Mouse (Mus musculus) stomach, embryonic 15.5 days (tissue): ENCODE data around the gene Styxl1. TPM values are rescaled to one million over a fixed set of nuclear protein-coding genes. Genes with fewer than 3 reads are reported as not detected.

ENCODE experiments used
- ATAC-seq: fragments of 200-750 bp; cut with Nextera tagmentation; 2 replicates; pipeline ENCODE4 v1.8.0; 2017; ENCODE audit warnings: low read depth, moderate number of reproducible peaks, moderate TSS enrichment; ENCODE audit not compliant: insufficient read depth, low FRiP score
- H3K27ac ChIP-seq: fragments of 300-500 bp; sonication (generic); 2 replicates; pipeline ENCODE4 v1.5.1; 2015; ENCODE audit warnings: mild to moderate bottlenecking, inconsistent platforms
- H3K27me3 ChIP-seq: fragments of 300-500 bp; sonication (generic); replicated peaks from 2 replicates; pipeline ENCODE4 v1.6.1; 2015; ENCODE audit warnings: inconsistent platforms
- H3K36me3 ChIP-seq: fragments of 300-500 bp; sonication (generic); 2 replicates; pipeline ENCODE4 v1.6.1; 2015; ENCODE audit warnings: inconsistent platforms
- H3K4me1 ChIP-seq: fragments of 300-500 bp; sonication (generic); 2 replicates; pipeline ENCODE4 v1.6.1; 2015; ENCODE audit warnings: inconsistent platforms
- H3K4me2 ChIP-seq: fragments of 300-500 bp; sonication (generic); 2 replicates; pipeline ENCODE4 v1.6.1; 2015; ENCODE audit warnings: mild to moderate bottlenecking, inconsistent platforms
- H3K4me3 ChIP-seq: fragments of 300-500 bp; sonication (generic); replicated peaks from 2 replicates; pipeline ENCODE4 v1.5.1; 2015; ENCODE audit warnings: inconsistent platforms
- H3K9ac ChIP-seq: fragments of 300-500 bp; sonication (generic); 2 replicates; pipeline ENCODE4 v1.6.1; 2015; ENCODE audit warnings: inconsistent platforms
- H3K9me3 ChIP-seq: fragments of 300-500 bp; sonication (generic); 2 replicates; pipeline ENCODE4 v1.6.1; 2016; ENCODE audit warnings: inconsistent platforms
- WGBS: fragments of 180-500 bp; shearing (Covaris S2); methylation state at CpG from one replicate; pipeline ENCODE4 v1.1.7; 2015; 5-methylcytosine and 5-hydroxymethylcytosine counted together
- microRNA-seq: library from miRNA; unstranded; fragments of <30 nt; microRNA quantifications from one replicate; pipeline ENCODE4, GENCODE M21; 2016
- polyA plus RNA-seq: library from polyadenylated mRNA; unstranded; fragments of >200 nt; fragmentation: Nextera tagmentation; extraction: Ambion mirVana; gene quantifications from 2 replicates; pipeline ENCODE4 v1.2.1, GENCODE M21; 2015

The Styxl1 gene
- polyA plus RNA-seq, 1 experiment from 2014 or later: 0.36 TPM

- Histone ChIP-seq H3K27ac (no peak overlapping the region), H3K4me1 (peaks cover 4% of the 10 kb centered on the region; the same call in 1 of the 2 replicates), H3K36me3 (no peaks in the 10 kb centered on the region; the same call in 1 of the 2 replicates), H3K9ac (no peak overlapping the region), H3K4me2 (no peak overlapping the region), H3K4me3 (no peak overlapping the region), H3K27me3 (no peaks in the 10 kb centered on the region), H3K9me3 (no peaks in the 10 kb centered on the region)
- no peak for ATAC-seq
- WGBS: 71% methylated on average over 1 of the region's 1 CpGs
These were observed 70.3 kb downstream of the Styxl1 start for GRCm38 (mm10) chr5:135707855-135708254.

- Histone ChIP-seq H3K4me1 (no peaks in the 10 kb centered on the region), H3K9me3 (no peaks in the 10 kb centered on the region), H3K9ac (no peak overlapping the region), H3K27me3 (no peaks in the 10 kb centered on the region), H3K36me3 (no peaks in the 10 kb centered on the region; the same call in 1 of the 2 replicates), H3K4me2 (no peak overlapping the region), H3K27ac (no peak overlapping the region), H3K4me3 (no peak overlapping the region)
- 93% methylated on average over 13 of the region's 13 CpGs for WGBS
- no peak for ATAC-seq
These were observed 71.1 kb downstream of the Styxl1 start for GRCm38 (mm10) chr5:135707039-135707438.

- H3K27ac ChIP-seq: no peak overlapping the region
- no peak overlapping the region for H3K4me3 ChIP-seq
- no peak overlapping the region for H3K9ac ChIP-seq
- no peaks in the 10 kb centered on the region for H3K4me1 ChIP-seq
- ATAC-seq: no peak
- no peaks in the 10 kb centered on the region for H3K27me3 ChIP-seq
- H3K4me2 ChIP-seq: no peak overlapping the region
- no peaks in the 10 kb centered on the region for H3K9me3 ChIP-seq
- H3K36me3 ChIP-seq: no peaks in the 10 kb centered on the region; the same call in 1 of the 2 replicates
- 87% methylated on average over 4 of the region's 4 CpGs for WGBS
These were observed 72.8 kb downstream of the Styxl1 start for GRCm38 (mm10) chr5:135705383-135705782.

GRCm38 (mm10) chr5:135703431-135703830 is 74.8 kb downstream of the Styxl1 start:
- H3K4me3 ChIP-seq: no peak overlapping the region
- no peaks in the 10 kb centered on the region for H3K9me3 ChIP-seq
- no peak for ATAC-seq
- 87% methylated on average over 7 of the region's 7 CpGs for WGBS
- no peak overlapping the region for H3K27ac ChIP-seq
- no peaks in the 10 kb centered on the region for H3K27me3 ChIP-seq
- H3K4me1 ChIP-seq: no peaks in the 10 kb centered on the region
- no peaks in the 10 kb centered on the region; the same call in 1 of the 2 replicates for H3K36me3 ChIP-seq
- H3K4me2 ChIP-seq: no peak overlapping the region
- no peak overlapping the region for H3K9ac ChIP-seq

GRCm38 (mm10) chr5:135702682-135703192 is 75.4 kb downstream of the Styxl1 start:
- no peak for ATAC-seq
- Histone ChIP-seq H3K9me3 (no peaks in the 10 kb centered on the region), H3K27me3 (no peaks in the 10 kb centered on the region), H3K36me3 (no peaks in the 10 kb centered on the region; the same call in 1 of the 2 replicates), H3K9ac (no peak overlapping the region), H3K27ac (no peak overlapping the region; the same call in 1 of the 2 replicates), H3K4me2 (no peak overlapping the region), H3K4me1 (no peaks in the 10 kb centered on the region), H3K4me3 (no peak overlapping the region)
- WGBS: 60% methylated on average over 15 of the region's 15 CpGs

- no peak overlapping the region for H3K4me2 ChIP-seq
- H3K9me3 ChIP-seq: no peaks in the 10 kb centered on the region
- H3K36me3 ChIP-seq: no peaks in the 10 kb centered on the region; the same call in 1 of the 2 replicates
- no peak overlapping the region for H3K4me3 ChIP-seq
- H3K27ac ChIP-seq: no peak overlapping the region
- no peak overlapping the region for H3K9ac ChIP-seq
- no peaks in the 10 kb centered on the region for H3K27me3 ChIP-seq
- 0 out of 2 replicates have a peak, but pooled peaks cover 3% of the 10 kb centered on the region for H3K4me1 ChIP-seq
- 84% methylated on average over 6 of the region's 6 CpGs for WGBS
- ATAC-seq: no peak
These were observed 76.0 kb downstream of the Styxl1 start for GRCm38 (mm10) chr5:135702190-135702589.

- no peaks in the 10 kb centered on the region for H3K36me3 ChIP-seq
- WGBS: 94% methylated on average over 4 of the region's 4 CpGs
- no peak overlapping the region for H3K27ac ChIP-seq
- no peak for ATAC-seq
- no peak overlapping the region for H3K4me3 ChIP-seq
- H3K4me1 ChIP-seq: 0 out of 2 replicates have a peak, but pooled peaks cover 4% of the 10 kb centered on the region
- H3K9ac ChIP-seq: no peak overlapping the region
- H3K27me3 ChIP-seq: no peaks in the 10 kb centered on the region
- H3K4me2 ChIP-seq: no peak overlapping the region
- H3K9me3 ChIP-seq: no peaks in the 10 kb centered on the region
These were observed 76.6 kb downstream of the Styxl1 start for GRCm38 (mm10) chr5:135701601-135702000.

GRCm38 (mm10) chr5:135697711-135698111 is 80.5 kb downstream of the Styxl1 start:
- ATAC-seq: no peak
- Histone ChIP-seq H3K27me3 (no peaks in the 10 kb centered on the region), H3K4me1 (0 out of 2 replicates have a peak, but pooled peaks cover 6% of the 10 kb centered on the region), H3K36me3 (no peaks in the 10 kb centered on the region), H3K9me3 (no peaks in the 10 kb centered on the region), H3K4me3 (no peak overlapping the region), H3K27ac (no peak overlapping the region), H3K4me2 (no peak overlapping the region), H3K9ac (no peak overlapping the region)
- 74% methylated on average over 5 of the region's 5 CpGs for WGBS

Small RNA genes within 50 kb of the gene (microRNA-seq; reads per million reads assigned to microRNA genes)
- 0.58 reads per million for gene Mir7034

Other genes with a start within 250 kb of the Styxl1 start
- gene Hip1, start 233.3 kb downstream of the Styxl1 start, polyA plus RNA-seq: 23.3 and 23.8 TPM in 2 replicates
- not detected in 2 replicates for gene Ccl26, start 214.8 kb downstream of the Styxl1 start, polyA plus RNA-seq
- gene Ccl24, start 205.3 kb downstream of the Styxl1 start, polyA plus RNA-seq: 6.7 and 9.5 TPM in 2 replicates
- 38.5 and 39.7 TPM in 2 replicates for gene Rhbdd2, start 145.8 kb downstream of the Styxl1 start, polyA plus RNA-seq
- 99.8 and 101 TPM in 2 replicates for gene Por, start 108.4 kb downstream of the Styxl1 start, polyA plus RNA-seq
- gene Tmem120a, start 33.9 kb downstream of the Styxl1 start, polyA plus RNA-seq: 43.9 and 45.5 TPM in 2 replicates
- 496 and 553 TPM in 2 replicates for gene Mdh2, start 95 bp upstream of the Styxl1 start, polyA plus RNA-seq
- gene Srrm3, start 28.5 kb upstream of the Styxl1 start, polyA plus RNA-seq: 2.9 and 4.2 TPM in 2 replicates
- gene Hspb1, start 109.5 kb upstream of the Styxl1 start, polyA plus RNA-seq: 291 and 451 TPM in 2 replicates
- gene Ywhag, start 156.2 kb upstream of the Styxl1 start, polyA plus RNA-seq: 167 and 173 TPM in 2 replicates
- gene Ssc4d, start 196.1 kb upstream of the Styxl1 start, polyA plus RNA-seq: 3.4 TPM in 2 replicates
- 1.7 TPM in 2 replicates for gene Zp3, start 201.7 kb upstream of the Styxl1 start, polyA plus RNA-seq
- gene Dtx2, start 216.4 kb upstream of the Styxl1 start, polyA plus RNA-seq: 22.9 and 25.4 TPM in 2 replicates